Mouse (Mus musculus) heart, adult 2 months (tissue): ENCODE results near the gene Dse. TPM values are rescaled to one million over a fixed set of nuclear protein-coding genes. Genes with fewer than 3 reads are reported as not detected.

Experiments
- DNase-seq, 2 experiments: peaks; one replicate each; pipeline ENCODE4 v3.0.0; 2021
- H3K27ac ChIP-seq: fragments of 200-600 bp; 2 replicates; pipeline ENCODE4 v1.8.1; 2022
- H3K27me3 ChIP-seq: fragments of 200-500 bp; 2 replicates; pipeline ENCODE4 v1.6.1; 2012; ENCODE audit warnings: mild to moderate bottlenecking, low read length, inconsistent platforms, mixed read lengths; ENCODE audit not compliant: control insufficient read depth, insufficient read depth
- H3K36me3 ChIP-seq: fragments of 200-500 bp; 2 replicates; pipeline ENCODE4 v1.6.1; 2012; ENCODE audit warnings: low read length, inconsistent platforms; ENCODE audit not compliant: control insufficient read depth, insufficient read depth
- H3K4me1 ChIP-seq: fragments of 200-500 bp; 2 replicates; pipeline ENCODE4 v1.6.1; 2011; ENCODE audit warnings: low read length; ENCODE audit not compliant: control insufficient read depth, insufficient read depth
- H3K4me3 ChIP-seq: fragments of 200-600 bp; 2 replicates; pipeline ENCODE4 v1.8.1; 2022
- H3K79me2 ChIP-seq: fragments of 200-500 bp; replicated peaks from 2 replicates; pipeline ENCODE4 v1.6.1; 2012; ENCODE audit warnings: mild to moderate bottlenecking, inconsistent platforms, low read length, moderate library complexity, mixed read lengths; ENCODE audit not compliant: control insufficient read depth, insufficient read depth
- H3K9ac ChIP-seq: fragments of 200-500 bp; 2 replicates; pipeline ENCODE4 v1.6.1; 2012; ENCODE audit warnings: low read depth, mild to moderate bottlenecking, control low read depth, inconsistent platforms, low read length, mixed read lengths
- CTCF ChIP-seq: fragments of 200-600 bp; IDR thresholded peaks from 2 replicates; pipeline ENCODE4 v1.8.1; 2022; ENCODE audit warnings: antibody characterized with exemption, mild to moderate bottlenecking, moderate library complexity
- EP300 ChIP-seq: fragments of 200-500 bp; IDR thresholded peaks from 2 replicates; pipeline ENCODE4 v1.6.1; 2011; ENCODE audit warnings: low read depth, low read length, control low read depth; ENCODE audit not compliant: insufficient read depth
- POLR2A ChIP-seq: fragments of 200-500 bp; IDR thresholded peaks from 2 replicates; pipeline ENCODE4 v1.6.1; 2011; ENCODE audit warnings: mild to moderate bottlenecking, low read depth, low read length, control low read depth; ENCODE audit not compliant: insufficient read depth
- WGBS: fragments of 180-500 bp; shearing (Covaris S2); methylation state at CpG from one replicate; pipeline ENCODE4 v1.1.7; 2018; 5-methylcytosine and 5-hydroxymethylcytosine counted together
- intact Hi-C: fragments of 180-260 bp; cut with DNase I; formaldehyde crosslinking; loops from one replicate; pipeline ENCODE4 v1.15.1; 2025
- polyA plus RNA-seq: library from polyadenylated mRNA; depleted of rRNA; stranded (reverse); fragments of >200 nt; gene quantifications from 2 replicates; pipeline ENCODE4 v1.2.3, GENCODE M21; 2012
- total RNA-seq, 2 experiments: library from RNA; stranded (reverse); gene quantifications; 2 replicates each; pipeline ENCODE4 v1.2.3; 2021

Gene Dse
- total and polyA plus RNA-seq, 3 experiments = 3.2 to 5.0 (median 4.3) TPM

DNA sequence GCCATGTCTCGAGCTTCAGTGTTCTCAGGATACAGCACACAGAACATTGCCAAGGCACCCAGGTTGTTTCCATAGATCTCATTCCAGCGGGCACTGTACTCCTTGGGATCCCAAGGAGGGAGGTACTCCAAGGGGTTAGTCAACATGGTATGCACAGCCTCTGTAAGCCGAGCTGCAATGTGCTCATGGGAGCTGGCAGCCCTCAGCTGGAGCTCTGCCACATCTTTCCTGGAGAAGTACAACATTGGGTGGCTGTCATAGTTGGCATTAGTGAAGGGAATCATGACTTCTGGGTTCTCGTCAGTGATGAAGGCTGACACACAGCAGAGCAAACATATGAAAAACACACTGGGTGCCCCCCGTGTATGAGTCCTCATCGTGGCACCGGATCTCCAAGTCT is 23.8 kb downstream of the Dse start:
- peak; percentile 24 to 32 for DNase-seq
- Histone ChIP-seq H3K36me3 (no peaks in the 10 kb centered on the region), H3K9ac (no peak overlapping the region), H3K27me3 (no peaks in the 10 kb centered on the region), H3K27ac (no peak overlapping the region), H3K4me3 (no peak overlapping the region), H3K4me1 (no peaks in the 10 kb centered on the region; the same call in 1 of the 2 replicates), H3K79me2 (no peaks in the 10 kb centered on the region)
- TF ChIP-seq POLR2A = no peak
- TF ChIP-seq EP300 = no peak
- TF ChIP-seq CTCF = no peak
- intact Hi-C loops = no loop called here
- 64% methylated on average over 7 of the region's 7 CpGs for WGBS

DNA sequence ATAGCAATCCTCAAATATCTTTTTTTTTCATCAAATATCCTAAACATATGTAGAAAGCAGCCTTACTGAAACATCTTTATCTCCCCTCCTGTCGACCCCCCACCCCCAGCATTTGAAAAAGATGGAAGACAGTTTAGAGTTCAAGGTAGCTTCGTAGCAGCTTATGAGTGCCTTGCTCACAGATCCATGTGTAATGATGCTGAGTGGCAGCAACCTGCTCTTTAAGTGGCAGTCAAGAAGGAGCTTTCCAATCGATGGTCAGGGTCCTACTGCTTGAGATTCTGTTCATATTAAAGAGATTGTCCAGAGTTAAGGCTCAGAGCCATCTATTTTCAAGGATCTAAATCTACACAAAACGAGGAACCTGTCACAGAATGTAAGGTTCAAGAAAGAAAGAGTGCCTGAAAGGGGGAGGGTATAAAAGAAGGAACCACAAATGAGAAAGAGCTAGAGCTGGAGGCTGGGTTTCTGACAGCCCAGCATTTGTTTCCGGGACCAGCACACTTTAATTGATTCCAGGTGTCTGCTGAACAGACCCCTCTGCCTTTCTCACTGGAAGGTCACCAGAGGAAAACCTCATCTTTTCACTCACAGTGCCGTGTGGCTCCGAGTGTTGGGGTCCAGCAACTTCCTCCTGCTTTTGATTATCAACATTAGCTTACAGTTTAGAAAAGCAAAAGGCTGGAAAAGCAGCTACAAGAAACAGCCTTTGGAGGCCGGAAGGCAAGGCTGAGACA is 31.5 kb downstream of the Dse start:
- Histone ChIP-seq H3K4me3 (no peak overlapping the region), H3K4me1 (no peaks in the 10 kb centered on the region; the same call in 1 of the 2 replicates), H3K9ac (no peak overlapping the region), H3K79me2 (no peaks in the 10 kb centered on the region), H3K36me3 (no peaks in the 10 kb centered on the region), H3K27me3 (no peaks in the 10 kb centered on the region), H3K27ac (no peak overlapping the region)
- 54% methylated on average over 8 of the region's 8 CpGs for WGBS
- intact Hi-C loops = no loop called here
- no peak for DNase-seq
- TF ChIP-seq POLR2A (no peak), EP300 (no peak)

DNA sequence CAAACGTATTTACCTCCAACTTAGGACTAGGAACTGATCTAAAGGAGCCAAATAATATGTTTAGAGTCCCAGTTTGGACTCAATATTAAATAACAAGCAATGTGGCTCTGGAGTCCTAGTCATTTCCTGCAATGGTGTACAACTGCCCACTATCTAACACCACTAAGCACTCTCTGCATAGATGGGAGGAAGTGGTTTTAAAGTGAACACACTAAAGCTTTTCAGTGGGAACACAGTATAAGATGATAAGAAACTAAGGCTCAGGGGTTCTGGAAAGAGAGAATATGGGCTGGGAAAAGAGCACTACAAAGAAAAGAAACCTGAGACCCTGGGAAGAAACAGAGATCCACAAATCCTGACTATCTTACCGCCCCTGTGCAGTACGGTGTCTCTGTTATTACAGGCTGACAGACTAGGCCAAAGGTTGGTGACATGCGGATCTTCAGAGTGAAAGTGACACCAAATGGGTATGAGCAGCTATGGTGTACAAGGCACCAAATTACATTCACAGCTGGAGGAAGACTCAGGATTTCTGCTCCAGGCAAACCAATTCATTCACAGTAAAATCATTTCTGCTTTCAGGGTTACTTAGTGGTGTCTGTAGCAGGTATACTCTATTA is 34.7 kb downstream of the Dse start:
- H3K9ac ChIP-seq = no peak overlapping the region
- intact Hi-C loops = no loop called here
- H3K27me3 ChIP-seq = no peaks in the 10 kb centered on the region
- H3K79me2 ChIP-seq = no peaks in the 10 kb centered on the region
- 71% methylated on average over 4 of the region's 4 CpGs for WGBS
- TF ChIP-seq POLR2A (no peak), CTCF (no peak), EP300 (no peak)
- no peak for DNase-seq
- no peak overlapping the region for H3K4me3 ChIP-seq
- H3K4me1 ChIP-seq = no peaks in the 10 kb centered on the region; the same call in 1 of the 2 replicates
- no peak overlapping the region for H3K27ac ChIP-seq
- no peaks in the 10 kb centered on the region for H3K36me3 ChIP-seq

DNA sequence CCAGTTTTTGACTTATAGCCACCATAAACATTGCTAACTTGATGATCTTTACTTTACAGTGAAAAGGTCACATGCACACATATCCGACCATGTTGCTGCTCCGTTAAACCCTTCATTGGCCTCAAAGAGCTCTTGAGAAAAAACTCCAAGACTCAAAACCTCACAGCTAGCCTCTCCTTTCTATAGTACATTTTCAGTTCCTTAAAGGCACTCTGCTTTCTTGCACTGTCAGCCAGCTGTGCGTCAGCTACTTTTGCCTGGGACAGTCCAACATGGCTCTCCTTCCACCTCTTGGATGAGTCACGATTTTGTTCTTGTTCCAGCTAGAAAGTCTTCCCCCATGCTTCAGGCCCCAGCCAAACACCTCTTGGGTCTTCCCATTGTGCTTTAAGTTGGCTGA is 35.9 kb downstream of the Dse start:
- peak in 1 of 2 experiments; percentile 39 for DNase-seq
- H3K27me3 ChIP-seq = no peaks in the 10 kb centered on the region
- WGBS = 66% methylated on average over 4 of the region's 4 CpGs
- TF ChIP-seq POLR2A = no peak
- TF ChIP-seq CTCF = no peak
- TF ChIP-seq EP300 = no peak
- no peak overlapping the region for H3K27ac ChIP-seq
- H3K36me3 ChIP-seq = no peaks in the 10 kb centered on the region
- intact Hi-C loops = no loop called here
- no peaks in the 10 kb centered on the region; the same call in 1 of the 2 replicates for H3K4me1 ChIP-seq
- no peaks in the 10 kb centered on the region for H3K79me2 ChIP-seq
- H3K9ac ChIP-seq = no peak overlapping the region
- H3K4me3 ChIP-seq = no peak overlapping the region

DNA sequence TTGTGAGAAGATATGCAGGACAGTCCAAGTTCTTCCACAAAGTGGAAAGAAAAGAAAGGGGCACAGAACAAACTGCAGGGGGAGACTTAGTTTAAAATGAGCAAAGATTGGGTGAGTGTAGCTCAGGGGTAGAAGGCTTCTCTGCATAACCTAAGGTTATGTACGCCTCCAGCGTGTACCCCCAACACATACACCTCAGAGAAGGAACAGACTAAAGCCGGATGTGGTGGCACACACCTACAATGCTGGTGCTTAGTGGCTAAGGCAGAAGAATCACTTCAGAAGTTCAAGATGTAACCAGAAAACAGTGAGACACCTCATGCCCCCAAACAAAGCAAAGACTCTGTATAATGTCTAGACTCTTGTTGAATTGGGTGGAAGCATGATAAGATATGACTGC is 36.3 kb downstream of the Dse start:
- DNase-seq = no peak
- Histone ChIP-seq H3K36me3 (no peaks in the 10 kb centered on the region), H3K4me3 (no peak overlapping the region), H3K79me2 (no peaks in the 10 kb centered on the region), H3K4me1 (no peaks in the 10 kb centered on the region; the same call in 1 of the 2 replicates), H3K27ac (no peak overlapping the region), H3K27me3 (no peaks in the 10 kb centered on the region), H3K9ac (no peak overlapping the region)
- intact Hi-C loops = no loop called here
- WGBS = 88% methylated on average over 3 of the region's 3 CpGs
- TF ChIP-seq POLR2A (no peak), EP300 (no peak), CTCF (no peak)

DNA sequence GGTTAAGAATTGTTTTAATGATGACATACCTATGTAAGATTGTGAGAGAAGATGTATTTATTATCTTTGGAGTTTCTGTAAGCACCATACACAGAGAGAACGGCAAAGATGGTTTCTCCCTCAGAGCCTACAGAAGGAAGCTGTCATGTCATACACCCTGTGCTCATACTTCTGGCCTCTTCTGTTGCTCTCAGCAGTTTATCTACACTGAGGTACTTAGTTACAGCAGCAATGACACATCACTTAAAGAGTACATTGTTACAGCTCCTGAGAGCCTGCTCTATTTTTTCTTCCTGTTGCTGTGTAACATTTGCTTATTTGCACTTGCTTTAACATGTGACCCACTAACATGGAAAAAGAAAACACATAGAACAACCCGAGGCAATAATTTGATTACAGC is 40.5 kb downstream of the Dse start:
- TF ChIP-seq CTCF (no peak), POLR2A (no peak), EP300 (no peak)
- Histone ChIP-seq H3K79me2 (no peaks in the 10 kb centered on the region), H3K27me3 (no peaks in the 10 kb centered on the region), H3K27ac (no peak overlapping the region), H3K36me3 (no peaks in the 10 kb centered on the region), H3K4me1 (no peaks in the 10 kb centered on the region), H3K4me3 (no peak overlapping the region), H3K9ac (no peak overlapping the region)
- intact Hi-C loops = no loop called here
- WGBS = 36% methylated on average over 2 of the region's 2 CpGs
- DNase-seq = no peak
